Mouse (Mus musculus) heart, postnatal 0 days (tissue): ENCODE measurements around the gene Ulk4.

Experiments
- CTCF ChIP-seq: IDR thresholded peaks from 2 replicates; pipeline ENCODE4 v1.5.1; 2016; ENCODE audit warnings: antibody characterized with exemption, control low read depth, low read depth
- EP300 ChIP-seq: IDR thresholded peaks from 2 replicates; pipeline ENCODE4 v1.6.1; 2016; ENCODE audit warnings: antibody characterized with exemption, low read depth

- no peak for TF ChIP-seq CTCF
- TF ChIP-seq EP300, result no peak
Observed at GRCm38 (mm10) chr9:121072127-121072757, 204.8 kb downstream of the Ulk4 start.
